Comparison of ENCODE assay signal across 7 mouse cellular contexts in the genomic region with DNA sequence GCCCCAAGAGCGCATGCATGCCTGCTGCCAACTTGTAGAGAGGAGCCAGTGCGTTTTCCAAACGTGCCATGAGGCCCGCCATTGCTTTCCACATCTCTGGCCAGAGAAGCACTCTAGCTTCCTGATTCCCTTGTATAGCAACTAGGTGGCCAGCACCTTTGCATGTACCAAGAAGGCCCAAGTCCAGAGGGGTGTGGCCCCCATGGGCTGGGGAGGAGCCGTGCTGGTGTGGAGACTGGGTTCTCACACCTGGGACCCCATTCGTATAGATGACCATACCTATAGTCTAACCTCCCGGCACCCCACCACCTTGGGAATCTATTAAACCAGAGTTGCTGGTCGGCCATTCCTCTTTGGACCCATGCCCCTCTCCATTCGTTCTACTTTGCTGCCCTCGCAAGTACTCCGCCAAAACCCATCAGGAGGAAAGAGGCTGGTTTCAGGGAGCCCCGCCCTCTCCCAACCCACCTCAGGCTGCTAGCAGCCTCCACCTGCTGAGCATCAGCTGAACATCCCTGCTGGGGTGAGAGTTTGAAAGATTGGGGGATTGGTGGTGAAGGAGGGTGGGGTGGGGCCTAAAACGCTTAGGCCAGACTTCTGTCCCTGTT. TPM values are rescaled to one million over a fixed set of nuclear protein-coding genes. Genes with fewer than 3 reads are reported as not detected.
DNase-seq lines count a peak whose midpoint lies in the region; ATAC-seq and TF ChIP-seq lines count a peak whose summit lies in the region.

A gene (plus strand): TSS at position 474 of the 608 bp plus-strand sequence.

- no peak within 1 kb of the TSS for H3K27ac ChIP-seq in testis, adult 2 months (ENCODE audit: control insufficient read depth, insufficient read depth, low read depth, low read length)
- H3K27ac ChIP-seq in cerebellum, adult 2 months (ENCODE audit: insufficient read depth, low read length) = no peak within 1 kb of the TSS
- H3K27ac ChIP-seq in hindbrain, embryonic 13.5 days = peak within 1 kb of the TSS; percentile 82

- H3ac ChIP-seq in myocyte (ENCODE audit: control insufficient read depth, insufficient read length) = peak within 1 kb of the TSS; percentile 31

- H3K4me3 ChIP-seq in testis, adult 2 months (ENCODE audit: control insufficient read depth, low read depth, low read length) = peak within 1 kb of the TSS; percentile 69
- peak within 1 kb of the TSS; percentile 68 for H3K4me3 ChIP-seq in cerebellum, adult 2 months (replicated peaks; ENCODE audit: insufficient read depth, low read depth, low read length)
- peak within 1 kb of the TSS; percentile 65 for H3K4me3 ChIP-seq in hindbrain, embryonic 13.5 days
- peak within 1 kb of the TSS; percentile 86 for H3K4me3 ChIP-seq in myocyte

- no peak for ATAC-seq in hindbrain, embryonic 13.5 days (ENCODE audit: low FRiP score)

- no peak for TF ChIP-seq POLR2A in testis, adult 2 months (IDR thresholded peaks at IDR 0.05; ENCODE audit: control insufficient read depth, low read depth, low read length)
- no peak for TF ChIP-seq POLR2A in cerebellum, adult 2 months (IDR thresholded peaks at IDR 0.05; ENCODE audit: borderline replicate concordance, insufficient read depth, low read length)
- no peak for TF ChIP-seq POLR2A in myocyte (IDR thresholded peaks at IDR 0.05; ENCODE audit: insufficient read length, low read depth)

- no peak for TF ChIP-seq CTCF in testis, adult 2 months (IDR thresholded peaks at IDR 0.05; ENCODE audit: control insufficient read depth, insufficient read depth, insufficient replicate concordance, low read depth, low read length)
- TF ChIP-seq CTCF in cerebellum, adult 2 months (IDR thresholded peaks at IDR 0.05; ENCODE audit: borderline replicate concordance, insufficient read depth, low read depth, low read length) = no peak

- H3K4me1 ChIP-seq in testis, adult 2 months (ENCODE audit: control insufficient read depth, insufficient read depth, low read length) = 0 out of 2 replicates have a peak, but pooled peaks cover 5% of the 10 kb centered on the region
- peaks cover 15% of the 10 kb centered on the region for H3K4me1 ChIP-seq in cerebellum, adult 2 months (ENCODE audit: control insufficient read depth, insufficient read depth, low read length)
- peaks cover 32% of the 10 kb centered on the region for H3K4me1 ChIP-seq in hindbrain, embryonic 13.5 days (replicated peaks)

- H3K9ac ChIP-seq in hindbrain, embryonic 13.5 days = peak within 1 kb of the TSS; percentile 84

- no peaks in the 10 kb centered on the region for H3K36me3 ChIP-seq in testis, adult 2 months (ENCODE audit: control insufficient read depth, insufficient read depth, low read length)
- no peaks in the 10 kb centered on the region for H3K36me3 ChIP-seq in hindbrain, embryonic 13.5 days
- H3K36me3 ChIP-seq in myocyte (ENCODE audit: control insufficient read depth, insufficient read depth) = no peaks in the 10 kb centered on the region

- no peaks in the 10 kb centered on the region for H3K27me3 ChIP-seq in testis, adult 2 months (ENCODE audit: control insufficient read depth, insufficient read depth, low read length)
- H3K27me3 ChIP-seq in cerebellum, adult 2 months (ENCODE audit: control insufficient read depth, insufficient read depth, low read length) = no peaks in the 10 kb centered on the region
- 0 out of 2 replicates have a peak, but pooled peaks cover 5% of the 10 kb centered on the region for H3K27me3 ChIP-seq in hindbrain, embryonic 13.5 days
- H3K27me3 ChIP-seq in myocyte (ENCODE audit: control insufficient read depth, insufficient read depth, insufficient read length) = no peaks in the 10 kb centered on the region

- no peak for DNase-seq in testis, postnatal 10 days (ENCODE audit: low spot score)
- DNase-seq in cerebellum, adult 2 months = peak in 1 of 2 experiments; percentile 22
- DNase-seq in layer of hippocampus, postnatal 36 days = no peak
- DNase-seq in ovary, postnatal 14 days (ENCODE audit: low spot score) = no peak

- WGBS in cerebellum, adult 2 months = 58% methylated on average over 13 of the region's 13 CpGs
- WGBS in hindbrain, embryonic 13.5 days = 39% methylated on average over 13 of the region's 13 CpGs

- peaks cover 13% of the 10 kb centered on the region for H3K79me2 ChIP-seq in myocyte (ENCODE audit: control insufficient read depth, insufficient read depth)

- no peaks in the 10 kb centered on the region for H3K9me3 ChIP-seq in hindbrain, embryonic 13.5 days

- peak within 1 kb of the TSS; percentile 88 for H3K4me2 ChIP-seq in hindbrain, embryonic 13.5 days
- H3K4me2 ChIP-seq in myocyte (ENCODE audit: low read depth) = peak within 1 kb of the TSS; percentile 81

TF ChIP-seq in myocyte, 11 proteins besides CTCF, POLR2A, EP300 and RAD21:
- no peak for TF ChIP-seq TCF12 (IDR thresholded peaks at IDR 0.05; ENCODE audit: insufficient read depth, poor library complexity, severe bottlenecking)
- TF ChIP-seq E2F4 (IDR thresholded peaks at IDR 0.05; ENCODE audit: insufficient read depth) = no peak
- no peak for TF ChIP-seq MAX (IDR thresholded peaks at IDR 0.05; ENCODE audit: low read depth)

RNA-seq across cellular contexts. Expression of the gene that starts here (rescaled TPM):
- 4.7 and 4.8 TPM in 2 replicates for polyA plus RNA-seq in testis, adult 2 months (2012; rRNA removed)
- 39.5 and 49.4 TPM in 2 replicates for polyA plus RNA-seq in cerebellum, adult 2 months (2012; rRNA removed)
- polyA plus RNA-seq in hindbrain, embryonic 13.5 days (2015; fragmentation: Nextera tagmentation; extraction: Ambion mirVana) = 30.9 and 34.9 TPM in 2 replicates
- 10 to 100 TPM; 20.7 to 23.3 TPM for total RNA-seq in layer of hippocampus, postnatal 36 days (2021)
- 23.0 TPM for polyA plus RNA-seq in myocyte (2012; fragmentation: generic; extraction: Trizol)
